Mouse (Mus musculus) lung, embryonic 14.5 days (tissue): ENCODE measurements at regions not wholly inside any gene's neighbourhood (a gene's known extent, or its start where the extent isn't known, plus 50 kb on each side); places are given as distances from the start of the nearest gene placed in this dataset.

Experiments
- ATAC-seq: fragments of 200-750 bp; cut with Nextera tagmentation; 2 replicates; pipeline ENCODE4 v1.8.0; 2017; ENCODE audit warnings: mild to moderate bottlenecking, moderate TSS enrichment, moderate library complexity; ENCODE audit not compliant: insufficient read depth
- DNase-seq: peaks from one replicate; pipeline ENCODE4 v3.0.0-alpha.2; 2015
- H3K27ac ChIP-seq: fragments of 300-500 bp; sonication (generic); 2 replicates; pipeline ENCODE4 v1.5.1; 2014; ENCODE audit warnings: low read depth, mild to moderate bottlenecking, moderate library complexity
- H3K27me3 ChIP-seq: fragments of 300-500 bp; sonication (generic); 2 replicates; pipeline ENCODE4 v1.6.1; 2014; ENCODE audit warnings: low read length, control low read depth; ENCODE audit not compliant: insufficient read depth
- H3K36me3 ChIP-seq: fragments of 300-500 bp; sonication (generic); 2 replicates; pipeline ENCODE4 v1.6.1; 2014; ENCODE audit warnings: control low read depth; ENCODE audit not compliant: insufficient read depth
- H3K4me1 ChIP-seq: fragments of 300-500 bp; sonication (generic); 2 replicates; pipeline ENCODE4 v1.6.1; 2014; ENCODE audit warnings: antibody characterized with exemption, control low read depth; ENCODE audit not compliant: insufficient read depth
- H3K4me2 ChIP-seq: fragments of 300-500 bp; sonication (generic); 2 replicates; pipeline ENCODE4 v1.6.1; 2014; ENCODE audit warnings: mild to moderate bottlenecking
- H3K4me3 ChIP-seq: fragments of 300-500 bp; sonication (generic); 2 replicates; pipeline ENCODE4 v1.5.1; 2014; ENCODE audit warnings: low read depth, low read length
- H3K9ac ChIP-seq: fragments of 300-500 bp; sonication (generic); 2 replicates; pipeline ENCODE4 v1.6.1; 2014
- H3K9me3 ChIP-seq: fragments of 300-500 bp; sonication (generic); 2 replicates; pipeline ENCODE4 v1.6.1; 2016; ENCODE audit warnings: low read depth, low read length, control low read depth
- CTCF ChIP-seq: IDR thresholded peaks from 2 replicates; pipeline ENCODE4 v1.5.1; 2016; ENCODE audit warnings: antibody characterized with exemption, low read depth
- WGBS: fragments of 180-500 bp; shearing (Covaris S2); extraction: QIAGEN DNeasy Blood & Tissue Kit; methylation state at CpG from one replicate; pipeline ENCODE4 v1.1.7; 2014; 5-methylcytosine and 5-hydroxymethylcytosine counted together

DNA sequence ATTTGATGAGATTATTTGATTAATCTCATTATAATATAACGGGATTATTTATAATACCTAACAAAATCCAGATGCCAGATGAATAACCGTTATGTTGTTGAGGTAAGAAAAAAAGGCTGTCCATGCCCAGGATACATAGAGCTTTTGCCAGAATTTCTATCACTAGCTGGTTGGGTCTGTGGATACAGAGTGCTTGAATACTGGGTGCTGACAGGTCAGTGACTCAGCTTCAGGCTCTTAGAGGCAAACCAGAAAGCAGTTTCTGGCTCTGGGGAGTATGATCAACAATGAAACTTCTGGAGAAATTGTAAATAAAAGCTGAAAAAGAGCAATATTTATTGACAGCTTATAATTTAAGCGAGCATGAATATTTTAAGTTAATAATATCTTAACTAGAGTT, 109.4 kb upstream of the Ankrd1 start:
- Histone ChIP-seq H3K36me3 (no peaks in the 10 kb centered on the region), H3K27ac (no peak overlapping the region), H3K9me3 (no peaks in the 10 kb centered on the region), H3K27me3 (no peaks in the 10 kb centered on the region), H3K4me2 (no peak overlapping the region), H3K9ac (no peak overlapping the region), H3K4me1 (no peaks in the 10 kb centered on the region), H3K4me3 (no peak overlapping the region)
- ATAC-seq = no peak
- no peak for DNase-seq
- WGBS = 90% methylated on average over 3 of the region's 3 CpGs
- TF ChIP-seq CTCF = no peak

DNA sequence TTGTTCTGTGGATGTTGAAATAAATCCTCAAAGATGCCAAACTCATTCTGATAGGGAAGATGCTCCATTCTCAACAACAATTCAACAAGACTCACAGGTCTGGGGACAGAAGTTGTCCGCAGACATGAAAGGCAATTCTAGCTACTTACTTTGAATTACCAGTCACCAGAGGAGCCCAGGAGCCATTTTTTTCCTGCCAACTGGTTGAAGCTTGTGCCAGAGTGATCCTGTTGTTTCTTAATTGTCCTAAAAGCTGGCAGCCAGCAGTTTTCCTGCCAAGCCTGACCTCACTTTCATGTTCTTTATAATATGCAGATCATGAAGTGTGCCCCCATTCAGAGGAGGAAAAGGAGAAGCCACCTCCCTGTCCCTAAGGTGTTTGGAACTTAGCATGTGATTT, 110.0 kb upstream of the Ankrd1 start:
- no peaks in the 10 kb centered on the region for H3K4me1 ChIP-seq
- 82% methylated on average over 1 of the region's 1 CpGs for WGBS

DNA sequence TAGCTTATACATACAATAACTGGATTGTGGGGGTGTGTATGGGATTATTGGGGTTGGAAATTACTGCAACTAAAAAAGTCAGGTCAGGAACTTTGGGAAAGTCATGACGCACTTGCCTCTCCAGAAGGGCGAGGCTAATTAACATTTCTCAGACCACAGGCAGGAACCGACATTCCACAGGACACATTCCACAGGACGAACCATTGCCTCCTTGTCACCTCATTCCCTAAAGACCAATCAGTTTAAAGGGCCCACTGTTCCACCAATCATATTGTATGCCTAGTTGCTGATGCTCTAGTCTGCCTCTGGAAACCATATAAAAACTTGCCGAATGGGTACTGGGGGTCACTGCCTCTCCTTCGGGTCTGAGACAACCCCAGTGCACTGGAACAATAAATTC, 113.0 kb upstream of the Pcgf5 start:
- Histone ChIP-seq H3K36me3 (no peaks in the 10 kb centered on the region), H3K9me3 (no peaks in the 10 kb centered on the region), H3K4me1 (no peaks in the 10 kb centered on the region; the same call in 1 of the 2 replicates), H3K9ac (no peak overlapping the region), H3K4me3 (no peak overlapping the region), H3K4me2 (no peak overlapping the region), H3K27ac (no peak overlapping the region), H3K27me3 (no peaks in the 10 kb centered on the region)
- TF ChIP-seq CTCF = no peak
- no peak for DNase-seq
- 69% methylated on average over 6 of the region's 6 CpGs for WGBS
- no peak for ATAC-seq

More for the DNA sequence above, 110.0 kb upstream of the Ankrd1 start:
- no peaks in the 10 kb centered on the region for H3K27me3 ChIP-seq
- no peak overlapping the region for H3K27ac ChIP-seq
- no peaks in the 10 kb centered on the region for H3K9me3 ChIP-seq
- no peaks in the 10 kb centered on the region for H3K36me3 ChIP-seq
- no peak for TF ChIP-seq CTCF
- no peak overlapping the region for H3K9ac ChIP-seq
- DNase-seq (no peak), ATAC-seq (no peak)
- H3K4me3 ChIP-seq = no peak overlapping the region
- no peak overlapping the region for H3K4me2 ChIP-seq

DNA sequence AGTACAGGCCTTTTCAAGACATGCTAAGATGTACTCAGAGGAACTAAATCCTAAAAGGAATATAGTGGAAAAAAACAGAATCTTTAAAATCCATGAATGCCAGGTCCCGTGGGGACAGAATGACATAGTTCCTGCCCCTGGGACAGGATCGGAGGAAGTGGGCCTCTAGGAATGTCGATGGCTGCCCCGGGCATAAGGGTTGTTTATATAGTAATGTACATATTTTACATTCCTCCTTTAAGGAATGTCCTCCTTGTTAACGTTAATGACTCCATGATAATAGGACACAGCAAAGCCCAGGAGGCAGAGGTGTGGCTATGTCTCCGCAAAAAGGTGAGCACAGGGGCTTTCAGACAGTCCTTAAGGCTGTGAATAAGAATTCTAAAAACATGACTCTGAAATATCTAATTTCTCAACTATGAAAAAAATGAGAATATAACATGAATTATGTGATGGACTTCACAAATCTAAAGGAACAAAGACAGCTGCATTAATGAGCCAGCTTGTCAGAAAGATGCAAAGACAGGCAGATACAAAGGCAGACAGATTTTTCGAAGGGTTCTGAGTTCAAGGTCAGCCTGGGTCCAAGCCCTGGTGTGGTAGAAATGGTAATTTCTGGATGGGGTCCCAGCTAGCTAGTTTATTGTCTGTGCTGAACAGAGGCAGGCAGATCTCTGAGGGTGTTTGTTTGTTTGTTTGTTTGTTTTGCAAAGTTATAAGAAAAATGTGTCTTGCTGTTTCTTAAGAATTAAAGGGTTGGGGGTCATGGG, 111.3 kb upstream of the Pcgf5 start:
- no peak overlapping the region for H3K9ac ChIP-seq
- 21% methylated on average over 7 of the region's 7 CpGs for WGBS
- H3K36me3 ChIP-seq = no peaks in the 10 kb centered on the region
- no peak for TF ChIP-seq CTCF
- H3K27ac ChIP-seq = no peak overlapping the region
- no peaks in the 10 kb centered on the region for H3K9me3 ChIP-seq
- H3K4me3 ChIP-seq = no peak overlapping the region
- DNase-seq = peak; percentile 67
- H3K4me2 ChIP-seq = no peak overlapping the region
- H3K4me1 ChIP-seq = no peaks in the 10 kb centered on the region; the same call in 1 of the 2 replicates
- peak; percentile 75 for ATAC-seq
- H3K27me3 ChIP-seq = no peaks in the 10 kb centered on the region

DNA sequence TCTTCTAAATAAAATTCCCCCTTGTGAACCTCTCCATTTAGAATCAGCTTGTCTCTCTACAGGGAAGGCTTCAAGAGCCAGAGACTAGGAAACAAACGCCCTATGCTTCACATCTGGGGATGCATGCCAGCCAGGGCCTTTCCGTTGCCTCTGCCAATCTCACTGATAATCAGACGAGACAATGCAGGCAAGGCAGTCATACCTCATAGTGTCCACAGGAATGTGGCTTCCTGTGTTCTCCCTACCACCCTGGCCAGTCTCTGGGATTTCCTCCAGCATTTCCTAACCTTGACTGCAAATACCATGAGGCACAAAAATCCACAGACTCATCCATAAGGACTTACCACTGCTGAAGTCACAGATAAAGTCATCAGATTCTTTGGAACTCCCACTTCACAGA, 110.4 kb upstream of the Pcgf5 start:
- no peak for ATAC-seq
- TF ChIP-seq CTCF = no peak
- 46% methylated on average over 3 of the region's 3 CpGs for WGBS
- H3K4me1 ChIP-seq = no peaks in the 10 kb centered on the region; the same call in 1 of the 2 replicates
- no peaks in the 10 kb centered on the region for H3K36me3 ChIP-seq
- H3K27ac ChIP-seq = no peak overlapping the region
- no peak overlapping the region for H3K9ac ChIP-seq
- no peak overlapping the region for H3K4me2 ChIP-seq
- peak; percentile 26 for DNase-seq
- no peak overlapping the region for H3K4me3 ChIP-seq
- no peaks in the 10 kb centered on the region for H3K9me3 ChIP-seq
- no peaks in the 10 kb centered on the region for H3K27me3 ChIP-seq

DNA sequence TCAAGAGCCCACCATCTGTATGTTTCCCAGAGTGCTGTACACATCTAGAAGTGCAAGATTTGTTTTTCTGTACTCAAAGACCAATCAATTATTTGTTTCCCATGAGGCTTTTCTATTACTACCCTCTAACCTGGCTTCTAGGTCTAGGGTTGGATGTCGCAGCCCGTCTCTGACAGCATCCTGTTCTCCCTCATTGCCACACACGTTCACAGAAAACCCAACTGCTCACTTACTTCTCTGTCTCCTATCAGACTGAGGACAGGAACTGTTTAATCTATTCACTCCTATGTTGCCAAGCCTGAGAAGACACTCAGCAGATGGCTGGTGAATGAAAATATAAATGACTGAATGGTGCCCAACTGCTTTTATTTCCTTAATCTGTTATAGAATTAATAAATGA, 109.6 kb upstream of the Pcgf5 start:
- Histone ChIP-seq H3K36me3 (no peaks in the 10 kb centered on the region), H3K27ac (no peak overlapping the region), H3K4me1 (no peaks in the 10 kb centered on the region; the same call in 1 of the 2 replicates), H3K9me3 (no peaks in the 10 kb centered on the region), H3K4me2 (no peak overlapping the region), H3K4me3 (no peak overlapping the region), H3K9ac (no peak overlapping the region), H3K27me3 (no peaks in the 10 kb centered on the region)
- DNase-seq (no peak), ATAC-seq (no peak)
- TF ChIP-seq CTCF = no peak
- WGBS = 71% methylated on average over 3 of the region's 3 CpGs

DNA sequence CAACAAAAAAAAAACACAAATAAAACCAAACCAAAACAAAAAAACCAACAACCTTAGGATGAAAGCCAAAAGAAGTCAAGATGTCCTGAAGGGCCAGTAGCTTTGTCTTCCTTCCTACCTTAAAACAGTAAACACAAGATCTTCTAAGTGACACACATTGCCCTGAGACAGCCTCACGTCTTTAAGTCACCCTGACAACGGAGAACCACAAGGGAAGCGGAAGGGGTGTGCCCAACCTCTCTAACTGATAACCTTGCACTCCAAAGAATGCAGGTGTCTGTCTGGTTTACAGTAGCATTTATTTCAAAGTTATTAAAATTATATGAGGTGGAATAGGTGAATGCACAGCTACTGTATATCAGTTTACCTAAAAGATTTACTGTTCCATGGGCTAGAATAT, 105.7 kb upstream of the Pcgf5 start:
- ATAC-seq (no peak), DNase-seq (no peak)
- H3K27ac ChIP-seq = no peak overlapping the region
- TF ChIP-seq CTCF = no peak
- WGBS = 72% methylated on average over 3 of the region's 3 CpGs
- no peak overlapping the region for H3K4me3 ChIP-seq
- no peaks in the 10 kb centered on the region for H3K9me3 ChIP-seq
- no peak overlapping the region for H3K9ac ChIP-seq
- H3K36me3 ChIP-seq = no peaks in the 10 kb centered on the region
- no peaks in the 10 kb centered on the region for H3K27me3 ChIP-seq
- no peak overlapping the region for H3K4me2 ChIP-seq
- no peaks in the 10 kb centered on the region; the same call in 1 of the 2 replicates for H3K4me1 ChIP-seq

DNA sequence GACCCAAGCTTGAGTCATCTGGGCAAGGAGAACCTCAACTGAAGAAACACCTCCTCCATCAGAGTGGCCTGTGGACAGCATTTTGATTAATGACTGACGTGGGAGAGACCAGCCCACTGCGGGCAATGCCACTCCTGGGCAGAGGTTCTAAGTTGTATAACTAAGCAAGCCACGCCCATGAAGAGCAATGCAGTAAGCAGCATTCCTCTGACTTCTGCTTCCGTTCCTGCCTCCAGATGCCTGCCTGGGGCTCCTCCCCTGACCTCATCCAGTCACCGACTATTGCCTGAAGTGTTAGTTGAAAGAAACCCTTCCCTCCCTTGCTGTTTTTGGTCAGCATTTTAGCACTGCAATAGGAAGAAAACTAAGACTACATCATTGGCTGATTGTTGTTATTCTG, 105.2 kb upstream of the Pcgf5 start:
- no peak for ATAC-seq
- WGBS = 60% methylated on average over 5 of the region's 5 CpGs
- Histone ChIP-seq H3K9me3 (no peaks in the 10 kb centered on the region), H3K4me1 (no peaks in the 10 kb centered on the region), H3K27me3 (no peaks in the 10 kb centered on the region), H3K27ac (no peak overlapping the region), H3K36me3 (no peaks in the 10 kb centered on the region), H3K4me3 (no peak overlapping the region), H3K9ac (no peak overlapping the region), H3K4me2 (no peak overlapping the region)
- DNase-seq = no peak
- TF ChIP-seq CTCF = no peak
